Mouse (Mus musculus) ES-Bruce4 (cell line): ENCODE data around the gene Mkrn1.

Experiments used
- CTCF ChIP-seq: IDR thresholded peaks from one replicate; pipeline ENCODE4 v1.8.1; 2011; ENCODE audit warnings: low read depth, low read length
- EP300 ChIP-seq: IDR thresholded peaks from 2 replicates; pipeline ENCODE4 v1.6.1; 2011; ENCODE audit warnings: low read depth, low read length; ENCODE audit not compliant: insufficient read depth

DNA sequence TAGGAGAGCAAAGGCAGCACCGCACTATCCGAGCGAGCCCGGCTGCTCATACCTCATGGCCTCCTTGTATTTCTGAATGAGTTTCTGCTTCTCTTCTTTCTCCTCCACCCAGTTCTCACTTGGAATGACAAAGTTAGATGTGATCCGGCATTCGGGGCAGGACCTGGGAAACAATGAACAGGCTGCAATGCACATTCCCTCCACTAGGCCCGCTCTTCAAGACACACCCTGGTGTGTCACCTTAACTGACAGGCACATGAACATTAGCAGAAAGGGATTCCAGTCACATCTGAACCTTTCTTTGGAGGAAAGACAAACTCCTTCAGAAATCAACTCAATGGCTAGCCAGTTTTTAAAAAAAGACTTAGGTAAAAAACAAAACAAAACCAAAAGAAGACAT lies 19.9 kb downstream of the Mkrn1 start:
- TF ChIP-seq CTCF = peak; percentile 58
- peak; percentile 95 for TF ChIP-seq EP300
